Mouse (Mus musculus): ENCODE measurements around the gene Atg14.
A peak's percentile ranks its signal among the peaks of the same experiment; 100 is the strongest.
"Not testable (repeated sequence)": the region's sequence is repeated elsewhere in the genome, so short reads cannot be mapped to it uniquely, and the experiment has no call there.

The Atg14 gene

GRCm38 (mm10) chr14:47570549-47570948, at the start of gene Atg14:
Gene Atg14 (minus strand): TSS chr14:47570649.
- not testable (repeated sequence) for ATAC-seq (ENCODE audit: low TSS enrichment)

DNA sequence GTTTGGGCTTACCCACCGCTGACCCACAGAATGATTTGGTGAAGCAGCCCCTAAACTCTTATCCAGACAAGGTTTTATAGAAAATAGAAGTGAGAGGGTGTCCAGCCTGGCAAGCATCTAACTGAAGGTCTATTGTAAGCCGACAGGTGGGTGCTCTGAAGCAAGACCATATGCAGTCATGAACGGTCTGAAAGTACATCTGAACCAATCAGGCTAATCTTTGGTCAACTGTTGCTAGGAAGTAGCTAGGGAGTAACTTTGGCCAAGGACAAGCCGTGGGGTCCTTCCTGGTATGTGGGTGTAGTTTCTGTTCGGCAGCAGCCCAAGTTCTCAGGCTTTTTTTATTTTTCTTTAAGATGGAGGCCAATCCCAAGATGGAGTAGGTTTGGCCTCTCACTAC, 48.4 kb upstream of the Atg14 start:
- ATAC-seq (ENCODE audit: low TSS enrichment): no peak

- no peak for ATAC-seq (ENCODE audit: low TSS enrichment)
Measured at GRCm38 (mm10) chr14:47613254-47613653, 42.8 kb upstream of the Atg14 start.

- ATAC-seq (ENCODE audit: low TSS enrichment): peak; percentile 98
Measured at GRCm38 (mm10) chr14:47597942-47598388, 27.5 kb upstream of the Atg14 start.

DNA sequence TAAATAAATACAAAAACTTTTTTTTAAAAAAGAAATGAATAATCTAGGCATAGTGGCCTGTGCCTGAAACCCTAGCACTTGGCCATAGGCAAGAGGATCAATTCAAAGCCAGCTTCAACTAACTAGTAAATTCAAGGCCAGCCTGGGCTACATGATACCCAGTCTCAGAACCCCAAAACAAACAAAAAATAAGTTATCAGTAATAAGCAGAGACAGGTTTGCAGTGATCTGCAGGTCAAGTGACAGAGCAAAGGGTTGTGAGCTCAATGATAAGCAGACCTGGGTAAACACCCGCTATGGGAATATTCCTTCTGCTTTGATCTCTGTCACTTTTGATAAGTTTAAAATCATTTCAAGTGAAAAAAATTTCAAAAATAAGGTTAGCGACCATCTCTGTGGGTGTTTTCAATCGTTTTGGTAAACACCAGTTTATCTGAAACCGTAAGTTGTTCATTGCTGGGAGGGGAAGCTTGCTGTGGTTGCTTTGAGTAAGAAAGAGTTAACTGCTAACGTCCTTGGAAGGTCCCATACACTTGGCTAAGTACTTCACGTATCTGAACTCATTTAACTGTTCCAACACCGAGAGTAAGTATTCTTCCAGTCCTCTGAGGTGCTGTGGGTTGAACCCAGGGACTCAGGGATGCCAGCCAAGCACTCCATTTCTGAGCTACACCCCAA, 24.1 kb upstream of the Atg14 start:
- ATAC-seq (ENCODE audit: low TSS enrichment): no peak

- ATAC-seq (ENCODE audit: low TSS enrichment): peak; percentile 67
Measured at GRCm38 (mm10) chr14:47590391-47590975, 20.0 kb upstream of the Atg14 start.

DNA sequence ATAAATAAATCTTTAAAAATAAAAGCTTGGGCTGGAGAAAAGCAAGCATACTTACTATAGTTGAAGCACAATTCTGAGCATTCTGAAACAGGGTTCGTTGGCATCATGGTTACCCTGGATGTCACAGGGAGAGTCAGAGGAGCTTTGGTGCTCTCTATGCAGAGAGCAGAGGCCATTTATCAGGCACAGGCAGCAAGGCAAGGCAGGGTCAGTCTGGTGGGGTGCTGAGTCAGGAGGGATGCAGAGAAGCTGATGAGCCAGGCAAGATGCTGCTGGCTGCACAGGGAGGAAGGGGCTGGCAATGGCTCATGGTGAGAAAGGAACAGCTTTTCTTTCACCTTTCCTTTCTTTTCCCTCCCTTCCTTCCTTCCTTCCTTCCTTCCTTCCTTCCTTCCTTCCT, 19.0 kb upstream of the Atg14 start:
- no peak for ATAC-seq (ENCODE audit: low TSS enrichment)

DNA sequence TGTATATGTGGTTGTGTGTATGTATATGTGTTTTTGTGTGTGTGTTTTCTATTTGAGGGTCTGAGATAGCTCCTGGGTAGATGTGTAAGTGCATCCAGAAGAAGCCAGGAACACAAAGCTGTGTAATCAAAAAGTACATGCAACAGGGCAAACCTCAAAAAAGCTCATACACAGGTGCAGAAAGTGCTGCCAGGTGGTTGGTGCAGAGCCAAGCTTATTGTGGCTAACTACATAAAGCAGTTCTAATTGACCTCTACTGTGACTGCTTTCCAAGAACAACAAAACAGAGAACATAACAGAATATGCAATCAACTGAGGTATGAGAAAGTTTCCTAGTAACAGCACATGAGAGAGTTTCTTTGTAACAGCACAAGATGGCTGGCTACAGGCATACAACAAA, 13.9 kb upstream of the Atg14 start:
- ATAC-seq (ENCODE audit: low TSS enrichment): no peak

DNA sequence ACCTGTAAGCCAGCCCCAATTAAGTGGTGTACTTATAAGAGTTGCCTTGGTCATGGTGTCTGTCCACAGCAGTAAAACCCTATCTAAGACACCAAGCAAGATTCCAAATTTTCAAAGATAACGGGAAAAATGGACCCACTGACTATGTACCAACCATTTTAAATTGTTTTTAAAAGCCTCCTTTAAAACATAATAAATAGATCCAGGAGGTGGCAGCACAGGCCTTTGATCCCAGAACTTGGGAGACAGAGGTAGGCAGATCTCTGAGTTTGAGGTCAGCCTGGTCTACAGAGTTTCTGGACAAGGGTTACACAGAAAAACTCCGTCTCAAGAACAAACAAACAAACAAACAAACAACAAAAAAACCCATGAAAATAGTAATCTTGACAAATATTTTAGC, 11.2 kb upstream of the Atg14 start:
- ATAC-seq (ENCODE audit: low TSS enrichment): no peak

GRCm38 (mm10) chr14:47581280-47581679, 10.8 kb upstream of the Atg14 start:
- ATAC-seq (ENCODE audit: low TSS enrichment): no peak

- ATAC-seq (ENCODE audit: low TSS enrichment): no peak
Measured at GRCm38 (mm10) chr14:47578086-47578485, 7.6 kb upstream of the Atg14 start.

GRCm38 (mm10) chr14:47576687-47577086, 6.2 kb upstream of the Atg14 start:
- ATAC-seq (ENCODE audit: low TSS enrichment): no peak

DNA sequence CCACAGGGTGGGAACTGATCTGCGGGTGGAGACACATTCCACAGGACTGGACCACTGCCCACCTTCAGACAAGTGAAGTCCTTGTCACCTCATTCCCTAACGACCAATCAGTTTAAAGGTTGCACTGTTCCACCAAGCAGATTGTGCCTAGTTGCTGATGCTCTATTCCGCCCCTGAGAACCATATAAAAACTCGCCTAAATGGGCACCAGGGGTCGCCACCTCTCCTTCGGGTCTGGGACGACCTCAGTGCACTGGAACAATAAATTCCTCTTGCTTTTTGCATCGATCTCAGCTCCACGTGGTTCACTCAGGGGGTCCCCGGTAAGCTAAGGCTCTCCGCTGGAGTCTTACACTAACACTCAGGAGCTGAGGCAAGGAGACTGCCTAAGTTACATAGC, 4.3 kb upstream of the Atg14 start:
- ATAC-seq (ENCODE audit: low TSS enrichment): no peak

- ATAC-seq (ENCODE audit: low TSS enrichment): no peak
Measured at GRCm38 (mm10) chr14:47572707-47573106, 2.3 kb upstream of the Atg14 start.

GRCm38 (mm10) chr14:47567962-47568652, 2.3 kb downstream of the Atg14 start:
- peak; percentile 99 for ATAC-seq (ENCODE audit: low TSS enrichment)

DNA sequence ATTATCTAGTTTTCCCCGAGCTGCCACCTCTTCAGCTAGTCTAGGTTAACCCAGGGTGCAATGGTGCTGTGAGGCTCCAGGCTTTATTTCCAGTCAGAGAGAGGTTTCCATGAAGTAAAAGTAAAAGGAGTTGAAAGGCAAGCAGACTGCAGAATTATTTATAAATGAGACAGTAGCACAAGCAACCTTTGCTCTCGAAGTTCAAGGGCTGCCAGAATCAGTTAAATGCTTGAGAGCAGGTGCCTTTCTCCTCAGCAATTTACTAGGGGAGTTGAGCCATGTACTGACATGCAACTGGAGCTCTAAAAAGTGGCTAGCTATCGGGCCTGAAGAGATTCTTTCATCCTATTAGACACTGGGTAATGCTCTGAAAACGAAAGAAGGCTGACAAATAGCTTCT, 7.3 kb downstream of the Atg14 start:
- no peak for ATAC-seq (ENCODE audit: low TSS enrichment)

DNA sequence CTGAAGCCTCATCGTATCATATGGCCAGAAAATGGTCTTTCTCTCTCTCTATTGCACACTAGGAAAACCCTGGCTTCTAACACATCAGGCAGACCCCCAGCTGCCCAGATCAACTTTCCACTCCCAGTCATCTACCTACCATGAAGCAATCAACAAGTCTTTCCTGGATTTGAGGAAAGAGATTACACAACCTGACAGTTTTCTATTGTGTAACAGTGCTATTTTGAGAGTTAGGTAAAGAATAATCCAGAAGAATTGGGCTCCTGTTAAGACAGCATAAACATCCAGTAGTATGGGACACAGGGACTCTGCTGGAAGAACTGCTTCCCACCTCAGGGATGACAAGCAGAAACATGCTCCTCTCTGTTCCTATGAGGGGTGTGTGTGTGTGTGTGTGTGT, 7.9 kb downstream of the Atg14 start:
- ATAC-seq (ENCODE audit: low TSS enrichment): no peak

- no peak for ATAC-seq (ENCODE audit: low TSS enrichment)
Measured at GRCm38 (mm10) chr14:47560714-47561113, 9.7 kb downstream of the Atg14 start.

DNA sequence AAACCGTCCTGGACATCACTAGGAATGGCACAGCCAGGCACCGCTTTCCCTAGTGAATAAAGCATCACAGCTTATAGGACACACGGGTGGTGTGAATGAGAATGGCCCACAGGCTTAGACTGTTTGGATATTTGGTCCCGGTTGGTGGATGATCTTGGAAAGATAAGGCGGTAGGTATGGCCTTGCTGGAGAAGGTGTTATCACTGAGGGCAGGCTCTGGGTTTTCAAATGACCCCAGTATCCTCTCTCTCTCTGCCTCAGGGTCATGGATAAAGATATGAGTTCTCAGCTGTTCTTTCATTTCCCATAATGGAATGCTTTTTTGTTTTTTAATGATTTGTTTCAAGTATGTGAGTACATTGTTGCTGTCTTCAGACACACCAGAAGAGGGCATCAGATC, 15.2 kb downstream of the Atg14 start:
- no peak for ATAC-seq (ENCODE audit: low TSS enrichment)

DNA sequence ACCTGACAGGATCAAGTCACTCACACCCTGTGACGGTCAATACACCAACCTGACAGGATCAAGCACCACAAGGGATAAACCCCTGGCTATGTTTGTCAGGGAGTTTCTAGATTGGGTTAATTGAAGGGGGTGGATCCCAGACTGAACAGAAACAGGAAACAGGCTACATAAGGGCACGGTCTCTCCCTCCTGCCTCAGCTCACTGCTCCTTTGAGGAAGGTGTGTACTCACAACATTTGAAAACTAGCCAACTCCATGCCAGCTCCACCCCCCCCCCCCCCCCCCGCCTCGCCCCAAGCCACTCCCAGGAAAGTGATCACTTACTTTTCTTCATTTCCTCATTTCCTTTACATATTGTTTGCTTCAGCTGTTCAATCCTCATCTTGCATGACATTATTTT, 16.2 kb downstream of the Atg14 start:
- no peak for ATAC-seq (ENCODE audit: low TSS enrichment)

- ATAC-seq (ENCODE audit: low TSS enrichment): no peak
Measured at GRCm38 (mm10) chr14:47553380-47553779, 17.1 kb downstream of the Atg14 start.

GRCm38 (mm10) chr14:47551668-47552067, 18.8 kb downstream of the Atg14 start:
- no peak for ATAC-seq (ENCODE audit: low TSS enrichment)

GRCm38 (mm10) chr14:47544877-47545276, 25.6 kb downstream of the Atg14 start:
- ATAC-seq (ENCODE audit: low TSS enrichment): no peak

Measured in frontal cortex, adult (tissue).